Mouse (Mus musculus): ENCODE results near the gene Adpgk. TPM values are rescaled to one million over a fixed set of nuclear protein-coding genes. Genes with fewer than 3 reads are reported as not detected.

The Adpgk gene
- total RNA-seq (2023) = 100 to 1,000 TPM; 732 to 742 TPM

DNA sequence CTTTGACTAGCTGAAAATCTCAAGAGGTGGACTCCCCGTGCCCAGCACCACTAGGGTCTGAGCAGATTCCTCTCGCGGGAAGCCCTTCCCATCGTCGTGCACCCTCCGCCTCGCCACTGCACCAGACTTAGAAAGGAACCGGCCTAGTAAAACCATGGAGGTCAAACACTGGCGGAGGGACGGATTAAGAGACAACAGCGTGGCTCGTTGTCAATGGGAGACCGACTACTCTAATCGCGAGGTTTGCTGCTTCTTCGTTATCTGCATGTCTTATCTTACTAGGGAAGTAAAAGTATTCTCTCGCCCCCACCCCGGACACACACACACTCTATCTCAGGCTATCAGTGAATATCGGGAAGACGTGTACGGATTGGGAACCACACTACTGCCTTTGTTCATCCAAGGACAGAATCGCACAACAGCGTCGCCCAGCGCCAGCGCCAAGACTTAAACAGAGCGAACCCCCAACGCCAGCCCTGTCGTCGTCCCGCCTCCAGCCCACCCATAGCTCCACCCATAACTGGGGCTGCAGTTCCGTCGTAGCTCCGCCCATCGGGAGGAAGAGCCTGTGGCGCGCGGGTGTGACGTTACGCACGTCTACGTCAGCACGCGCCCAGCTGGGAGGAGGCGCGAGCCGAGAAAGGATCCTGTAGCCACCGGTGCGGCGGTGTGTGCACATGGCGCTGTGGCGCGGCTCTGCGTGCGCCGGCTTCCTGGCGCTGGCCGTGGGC, at the start of gene Adpgk:
Adpgk (plus strand) TSS at position 602 of the 731 bp plus-strand sequence.

DNA sequence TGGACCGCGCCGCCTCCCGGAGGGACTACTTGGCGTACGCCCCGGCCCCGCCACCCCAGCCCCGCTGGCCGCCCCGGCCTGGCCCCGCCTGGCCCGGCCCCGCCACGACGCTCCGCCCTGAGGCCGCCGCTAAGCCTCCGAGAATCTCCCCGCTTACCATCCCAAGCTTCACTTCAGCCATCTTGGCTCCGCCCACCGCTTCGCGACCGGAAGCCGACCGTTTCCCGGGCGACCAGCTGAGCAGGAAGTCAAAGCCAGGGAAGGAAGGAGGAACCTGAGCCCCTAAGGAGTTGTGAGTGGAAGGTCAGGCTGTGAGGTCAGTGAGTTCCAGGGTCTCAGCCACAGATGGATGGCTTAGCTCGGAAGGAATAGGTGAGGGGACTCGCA, 61.9 kb downstream of the Adpgk start, which contains the start of gene Bbs4:
Bbs4 (minus strand) TSS at position 256 of the 387 bp plus-strand sequence.

Other genes with a start within 250 kb of the Adpgk start
- 1 to 10 TPM; 3.2 to 4.1 TPM for gene Bbs4, start 62.0 kb downstream of the Adpgk start, total RNA-seq (2023)
- 100 to 1,000 TPM; 111 to 117 TPM for gene Arih1, start 195.1 kb downstream of the Adpgk start, total RNA-seq (2023)
- gene Hexa, start 248.0 kb downstream of the Adpgk start, total RNA-seq (2023) = 100 to 1,000 TPM; 135 to 145 TPM
- gene Tmem202, start 248.3 kb downstream of the Adpgk start, total RNA-seq (2023) = 1 to 10 TPM; 6.1 to 7.3 TPM

All from neutrophil, adult 83 days (primary cell).